Mouse (Mus musculus): ENCODE results near the gene Nek6. TPM values are rescaled to one million over a fixed set of nuclear protein-coding genes. Genes with fewer than 3 reads are reported as not detected.

Gene Nek6
- polyA plus RNA-seq, 1 experiment from 2014 or later: 29.9 TPM

GRCm38 (mm10) chr2:38523781-38524445, 12.5 kb downstream of the Nek6 start:
- Histone ChIP-seq H3K4me1 (replicated peaks) (peaks cover 53% of the 10 kb centered on the region), H3K4me3 (replicated peaks) (no peak overlapping the region), H3K9ac (no peak overlapping the region), H3K4me2 (no peak overlapping the region), H3K27ac (no peak overlapping the region; the same call in 1 of the 2 replicates), H3K27me3 (no peaks in the 10 kb centered on the region), H3K9me3 (replicated peaks) (no peaks in the 10 kb centered on the region), H3K36me3 (no peaks in the 10 kb centered on the region)
- ATAC-seq (ENCODE audit: low read depth) (no peak), DNase-seq (no peak)
- WGBS (ENCODE audit: insufficient replicate concordance): 69% methylated on average over 10 of the region's 10 CpGs

DNA sequence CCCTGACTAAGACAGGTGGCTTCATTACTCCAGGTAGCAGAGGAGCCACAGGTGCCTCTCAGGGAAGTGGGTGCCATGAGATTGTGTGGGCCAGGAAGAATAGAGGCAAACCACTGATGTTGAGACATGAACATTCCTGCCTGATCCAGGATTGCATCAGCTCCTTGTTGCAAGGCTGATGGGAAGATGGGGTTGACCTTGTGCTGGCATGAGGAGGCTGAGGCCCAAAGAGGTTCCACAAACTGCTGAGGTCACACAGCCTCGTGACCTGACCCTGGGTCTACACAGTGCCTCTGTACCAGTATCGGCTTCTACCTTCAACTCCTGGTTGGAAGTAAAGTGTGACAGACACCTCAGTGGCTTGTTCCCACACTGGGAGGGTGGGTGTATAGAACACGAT, 13.6 kb downstream of the Nek6 start:
- Histone ChIP-seq H3K36me3 (no peaks in the 10 kb centered on the region), H3K27ac (no peak overlapping the region), H3K4me1 (replicated peaks) (peaks cover 59% of the 10 kb centered on the region), H3K4me3 (replicated peaks) (no peak overlapping the region), H3K9me3 (replicated peaks) (no peaks in the 10 kb centered on the region), H3K27me3 (no peaks in the 10 kb centered on the region), H3K4me2 (no peak overlapping the region), H3K9ac (no peak overlapping the region)
- 76% methylated on average over 3 of the region's 3 CpGs for WGBS (ENCODE audit: insufficient replicate concordance)
- no peak for ATAC-seq (ENCODE audit: low read depth)
- DNase-seq: no peak

- H3K9ac ChIP-seq: peak overlapping the region; percentile 75
- H3K9me3 ChIP-seq (replicated peaks): no peaks in the 10 kb centered on the region
- WGBS (ENCODE audit: insufficient replicate concordance): 76% methylated on average over 14 of the region's 14 CpGs
- no peak for DNase-seq
- no peaks in the 10 kb centered on the region for H3K36me3 ChIP-seq
- H3K27me3 ChIP-seq: no peaks in the 10 kb centered on the region
- ATAC-seq (ENCODE audit: low read depth): no peak
- peaks cover 74% of the 10 kb centered on the region for H3K4me1 ChIP-seq (replicated peaks)
- H3K4me2 ChIP-seq: peak overlapping the region; percentile 75; the same call in 1 of the 2 replicates
- H3K27ac ChIP-seq: peak overlapping the region; percentile 90
- no peak overlapping the region for H3K4me3 ChIP-seq (replicated peaks)
These were observed 18.2 kb downstream of the Nek6 start for GRCm38 (mm10) chr2:38529582-38530152.

GRCm38 (mm10) chr2:38530955-38531381, 19.5 kb downstream of the Nek6 start:
- peak; percentile 92 for ATAC-seq (ENCODE audit: low read depth)
- peak overlapping the region; percentile 43 for H3K4me3 ChIP-seq (replicated peaks)

GRCm38 (mm10) chr2:38533322-38533721, 21.9 kb downstream of the Nek6 start:
- Histone ChIP-seq H3K4me3 (replicated peaks) (peak overlapping the region; percentile 26), H3K9ac (peak overlapping the region; percentile 69), H3K36me3 (no peaks in the 10 kb centered on the region), H3K27ac (peak overlapping the region; percentile 90), H3K27me3 (no peaks in the 10 kb centered on the region), H3K9me3 (replicated peaks) (no peaks in the 10 kb centered on the region), H3K4me1 (replicated peaks) (peaks cover 100% of the 10 kb centered on the region), H3K4me2 (peak overlapping the region; percentile 75)
- ATAC-seq (ENCODE audit: low read depth): peak; percentile 60
- peak; percentile 76 for DNase-seq
- WGBS (ENCODE audit: insufficient replicate concordance): 6% methylated on average over 6 of the region's 6 CpGs

More at GRCm38 (mm10) chr2:38530955-38531381, 19.5 kb downstream of the Nek6 start:
- H3K27ac ChIP-seq: peak overlapping the region; percentile 90
- WGBS (ENCODE audit: insufficient replicate concordance): 7% methylated on average over 6 of the region's 6 CpGs
- H3K4me2 ChIP-seq: peak overlapping the region; percentile 75
- peaks cover 82% of the 10 kb centered on the region for H3K4me1 ChIP-seq (replicated peaks)
- no peaks in the 10 kb centered on the region for H3K36me3 ChIP-seq
- peak overlapping the region; percentile 75 for H3K9ac ChIP-seq
- no peaks in the 10 kb centered on the region for H3K27me3 ChIP-seq
- no peaks in the 10 kb centered on the region for H3K9me3 ChIP-seq (replicated peaks)
- peak; percentile 93 for DNase-seq

DNA sequence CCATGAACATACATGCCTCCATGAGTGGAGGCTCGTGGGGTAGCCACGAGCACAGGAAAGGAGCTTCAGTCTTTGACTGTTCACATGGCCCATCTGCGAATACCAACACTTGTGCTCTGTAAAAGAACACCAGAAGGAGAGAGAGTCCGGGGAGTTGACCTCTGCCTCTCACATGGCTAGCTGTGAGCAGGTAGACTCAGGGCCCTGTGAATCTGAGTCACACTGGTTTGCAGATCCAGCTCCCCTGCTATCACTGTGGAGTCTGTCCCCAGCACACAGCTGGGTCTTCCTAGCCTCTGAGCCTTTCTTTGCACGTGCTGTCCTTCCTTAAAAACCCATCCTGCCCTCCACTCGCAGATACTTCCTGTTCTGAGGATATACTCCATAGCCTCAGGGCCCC, 22.3 kb downstream of the Nek6 start:
- DNase-seq (no peak), ATAC-seq (ENCODE audit: low read depth) (no peak)
- Histone ChIP-seq H3K27me3 (no peaks in the 10 kb centered on the region), H3K9me3 (replicated peaks) (no peaks in the 10 kb centered on the region), H3K4me1 (replicated peaks) (peaks cover 96% of the 10 kb centered on the region), H3K4me3 (replicated peaks) (no peak overlapping the region), H3K27ac (peak overlapping the region; percentile 90), H3K4me2 (peak overlapping the region; percentile 75), H3K36me3 (no peaks in the 10 kb centered on the region), H3K9ac (peak overlapping the region; percentile 69)
- WGBS (ENCODE audit: insufficient replicate concordance): 22% methylated on average over 6 of the region's 6 CpGs

GRCm38 (mm10) chr2:38534241-38534940, 22.9 kb downstream of the Nek6 start:
- Histone ChIP-seq H3K27me3 (no peaks in the 10 kb centered on the region), H3K4me1 (replicated peaks) (peaks cover 90% of the 10 kb centered on the region), H3K27ac (peak overlapping the region; percentile 90), H3K4me2 (peak overlapping the region; percentile 75), H3K9me3 (replicated peaks) (no peaks in the 10 kb centered on the region), H3K36me3 (no peaks in the 10 kb centered on the region), H3K4me3 (replicated peaks) (no peak overlapping the region), H3K9ac (peak overlapping the region; percentile 69)
- 66% methylated on average over 5 of the region's 5 CpGs for WGBS (ENCODE audit: insufficient replicate concordance)
- no peak for DNase-seq
- no peak for ATAC-seq (ENCODE audit: low read depth)

- 83% methylated on average over 8 of the region's 8 CpGs for WGBS (ENCODE audit: insufficient replicate concordance)
- ATAC-seq (ENCODE audit: low read depth) (no peak), DNase-seq (no peak)
- Histone ChIP-seq H3K36me3 (no peaks in the 10 kb centered on the region), H3K4me2 (peak overlapping the region; percentile 62; the same call in 1 of the 2 replicates), H3K4me3 (replicated peaks) (no peak overlapping the region), H3K4me1 (replicated peaks) (peaks cover 89% of the 10 kb centered on the region), H3K9ac (peak overlapping the region; percentile 69), H3K27me3 (no peaks in the 10 kb centered on the region), H3K9me3 (replicated peaks) (no peaks in the 10 kb centered on the region), H3K27ac (peak overlapping the region; percentile 90)
These were observed 23.6 kb downstream of the Nek6 start for GRCm38 (mm10) chr2:38535051-38535450.

DNA sequence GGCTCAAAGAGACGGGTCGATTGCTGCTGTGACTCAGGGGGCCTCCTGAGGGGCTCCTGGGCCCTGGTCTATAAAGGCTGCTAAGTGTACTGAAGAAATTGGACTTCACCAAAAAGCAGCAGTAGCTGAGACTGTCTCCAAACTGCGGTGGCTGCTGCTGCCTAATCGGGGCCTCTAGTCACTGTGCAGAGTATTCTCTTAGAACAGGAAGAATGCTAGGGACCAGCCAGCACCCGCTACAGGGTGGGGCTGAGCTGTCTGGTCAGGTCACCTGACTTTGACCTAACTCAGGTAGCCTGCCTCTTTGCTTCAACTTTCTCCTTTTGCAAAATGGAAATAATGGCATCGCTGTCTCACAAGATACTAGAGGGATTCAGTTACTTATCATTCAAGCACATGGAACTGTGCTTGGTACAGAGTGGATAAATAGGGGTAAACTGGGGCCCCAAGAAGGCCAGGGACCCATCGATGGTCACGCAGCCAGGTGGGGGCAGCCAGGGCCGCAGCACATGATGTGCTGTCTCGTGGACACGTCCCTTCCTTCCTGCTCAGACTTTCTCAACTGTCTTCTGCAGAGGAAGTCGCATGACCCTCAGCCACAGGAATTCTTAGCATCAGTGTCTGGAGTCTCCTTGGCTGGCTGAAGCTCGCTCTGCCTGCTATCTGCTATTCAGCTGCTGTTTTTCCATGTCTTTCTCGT, 24.2 kb downstream of the Nek6 start:
- Histone ChIP-seq H3K4me2 (peak overlapping the region; percentile 62), H3K4me3 (replicated peaks) (peak overlapping the region; percentile 24), H3K9me3 (replicated peaks) (no peaks in the 10 kb centered on the region), H3K36me3 (no peaks in the 10 kb centered on the region), H3K27me3 (no peaks in the 10 kb centered on the region), H3K4me1 (replicated peaks) (peaks cover 89% of the 10 kb centered on the region), H3K9ac (peak overlapping the region; percentile 69), H3K27ac (peak overlapping the region; percentile 90)
- ATAC-seq (ENCODE audit: low read depth) (no peak), DNase-seq (peak; percentile 49)
- 15% methylated on average over 14 of the region's 14 CpGs for WGBS (ENCODE audit: insufficient replicate concordance)

- WGBS (ENCODE audit: insufficient replicate concordance): 9% methylated on average over 8 of the region's 8 CpGs
- Histone ChIP-seq H3K36me3 (no peaks in the 10 kb centered on the region), H3K9ac (peak overlapping the region; percentile 71), H3K4me1 (replicated peaks) (peaks cover 89% of the 10 kb centered on the region), H3K27ac (peak overlapping the region; percentile 90), H3K4me3 (replicated peaks) (peak overlapping the region; percentile 24), H3K27me3 (no peaks in the 10 kb centered on the region), H3K9me3 (replicated peaks) (no peaks in the 10 kb centered on the region), H3K4me2 (peak overlapping the region; percentile 62)
- peak; percentile 81 for ATAC-seq (ENCODE audit: low read depth)
- DNase-seq: peak; percentile 90
These were observed 24.9 kb downstream of the Nek6 start for GRCm38 (mm10) chr2:38536331-38536731.

DNA sequence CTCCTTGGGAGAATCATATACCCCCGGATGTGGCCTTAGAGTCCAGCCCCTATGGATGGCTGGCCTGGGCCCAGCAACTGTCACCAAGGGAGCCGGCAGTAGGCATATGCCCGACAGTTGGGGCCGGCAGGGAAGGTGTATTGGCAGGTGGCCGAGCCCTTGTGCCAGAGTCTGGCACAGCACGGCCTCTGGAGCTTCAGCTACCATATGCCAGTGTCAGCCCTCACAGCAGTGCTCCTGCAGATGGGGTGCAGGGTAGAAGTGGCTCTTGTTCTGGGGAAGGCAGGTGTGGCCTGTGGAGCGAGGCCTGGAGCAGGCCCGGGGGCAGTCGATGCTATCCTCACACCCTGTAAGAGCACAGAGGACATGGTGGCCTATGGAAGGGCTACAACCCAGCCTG, 28.2 kb downstream of the Nek6 start:
- DNase-seq: no peak
- no peak overlapping the region for H3K4me3 ChIP-seq (replicated peaks)
- H3K9me3 ChIP-seq (replicated peaks): no peaks in the 10 kb centered on the region
- WGBS (ENCODE audit: insufficient replicate concordance): 77% methylated on average over 9 of the region's 9 CpGs
- no peak overlapping the region for H3K9ac ChIP-seq
- H3K36me3 ChIP-seq: no peaks in the 10 kb centered on the region
- no peak overlapping the region for H3K4me2 ChIP-seq
- no peaks in the 10 kb centered on the region for H3K27me3 ChIP-seq
- ATAC-seq (ENCODE audit: low read depth): no peak
- no peak overlapping the region for H3K27ac ChIP-seq
- H3K4me1 ChIP-seq (replicated peaks): peaks cover 89% of the 10 kb centered on the region
